Mouse (Mus musculus): ENCODE results near the gene Nobox. TPM values are rescaled to one million over a fixed set of nuclear protein-coding genes. Genes with fewer than 3 reads are reported as not detected.

The Nobox gene
- polyA plus RNA-seq (2016; fragmentation: Nextera tagmentation; extraction: Ambion mirVana): 0.17 TPM in 1 of 2 replicates, not detected in the other

DNA sequence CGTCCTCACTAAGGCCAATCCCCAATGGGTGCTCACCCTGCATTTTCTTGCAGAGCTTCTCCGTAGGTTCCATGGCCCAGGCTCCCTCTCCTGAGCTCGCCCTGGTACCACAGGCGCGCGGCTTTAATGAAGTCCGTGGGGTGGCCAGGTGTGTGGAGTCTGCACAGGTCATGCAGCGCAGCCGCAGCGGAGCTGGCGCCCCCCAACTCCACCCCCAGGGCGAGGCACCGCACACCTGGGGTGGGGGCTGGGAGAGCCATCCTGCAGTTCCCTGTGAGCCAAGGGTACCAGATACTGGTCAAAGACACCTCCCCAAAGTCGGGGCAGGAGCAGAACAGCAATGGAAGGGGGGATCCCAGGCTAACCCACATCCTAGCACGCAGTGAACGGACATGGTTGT lies at the start of gene Nobox:
Gene Nobox, minus strand, starts transcription at position 101 of the 400 bp plus-strand sequence.
- Histone ChIP-seq H3K36me3 (no peaks in the 10 kb centered on the region), H3K9me3 (replicated peaks) (no peaks in the 10 kb centered on the region), H3K4me1 (no peaks in the 10 kb centered on the region), H3K27me3 (replicated peaks) (no peaks in the 10 kb centered on the region), H3K27ac (no peak within 1 kb of the TSS), H3K4me3 (no peak within 1 kb of the TSS), H3K4me2 (no peak within 1 kb of the TSS), H3K9ac (no peak within 1 kb of the TSS)
- no peak for ATAC-seq
- 48% methylated on average over 16 of the region's 16 CpGs for WGBS (ENCODE audit: insufficient replicate concordance)

DNA sequence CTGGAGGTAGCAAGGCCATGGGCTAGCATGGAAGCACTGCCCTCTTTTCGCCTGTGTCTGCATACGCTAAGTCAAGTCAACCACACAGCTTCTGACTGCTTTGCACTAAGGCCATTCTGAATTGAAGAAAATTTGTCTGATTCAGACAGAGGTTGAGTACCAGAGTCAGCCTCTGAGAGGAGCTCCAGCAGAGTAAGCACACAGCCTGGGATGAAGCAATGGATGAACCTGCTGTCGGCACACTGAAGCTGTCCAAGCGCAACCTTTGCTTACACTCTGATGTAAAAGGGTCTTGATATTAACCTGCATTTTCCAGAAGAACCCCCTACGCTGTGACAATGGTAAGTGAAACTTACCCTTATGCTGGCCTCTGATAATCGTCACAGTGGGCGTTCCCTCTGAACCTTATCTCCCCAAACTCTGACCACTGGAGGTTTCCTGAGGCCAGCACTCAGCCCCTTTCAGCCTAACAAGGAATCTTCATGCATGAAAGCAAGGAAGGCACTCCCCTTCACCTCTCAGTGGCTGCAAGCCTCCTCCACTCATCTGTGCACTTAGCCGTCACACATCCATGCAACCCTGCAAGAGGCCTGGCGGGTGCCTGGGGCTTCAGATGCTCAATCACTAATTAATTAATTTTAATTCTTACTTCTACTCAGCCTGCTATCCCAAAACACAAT lies 45.3 kb upstream of the Nobox start:
- Histone ChIP-seq H3K4me3 (peak overlapping the region; percentile 4; the same call in 1 of the 2 replicates), H3K4me1 (peaks cover 16% of the 10 kb centered on the region), H3K9ac (no peak overlapping the region), H3K4me2 (peak overlapping the region; percentile 49), H3K27ac (no peak overlapping the region), H3K9me3 (replicated peaks) (no peaks in the 10 kb centered on the region), H3K36me3 (no peaks in the 10 kb centered on the region), H3K27me3 (replicated peaks) (no peaks in the 10 kb centered on the region)
- WGBS (ENCODE audit: insufficient replicate concordance): 29% methylated on average over 9 of the region's 9 CpGs
- ATAC-seq: peak; percentile 86

DNA sequence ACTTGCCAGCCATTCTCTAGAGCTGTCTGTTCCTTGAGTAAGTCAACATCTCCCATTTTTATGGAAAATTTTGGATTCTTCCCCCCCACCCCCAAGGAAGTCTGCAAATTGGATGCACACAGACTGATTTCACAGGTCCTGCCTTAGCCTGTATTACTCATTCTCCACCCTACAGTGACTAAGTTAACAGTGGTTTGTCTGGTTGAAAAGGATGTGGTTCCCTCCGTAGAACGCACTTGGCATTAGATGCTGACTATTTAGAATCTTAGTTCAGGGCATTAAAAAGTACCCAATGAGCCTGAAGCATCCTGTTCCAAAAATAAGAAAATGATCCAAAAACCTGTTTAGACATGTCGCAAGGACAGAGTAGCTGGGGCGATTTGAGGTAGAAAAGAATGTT lies 44.1 kb upstream of the Nobox start:
- Histone ChIP-seq H3K9me3 (replicated peaks) (no peaks in the 10 kb centered on the region), H3K9ac (no peak overlapping the region), H3K4me1 (peaks cover 16% of the 10 kb centered on the region), H3K4me2 (no peak overlapping the region), H3K4me3 (no peak overlapping the region), H3K27me3 (replicated peaks) (no peaks in the 10 kb centered on the region), H3K27ac (no peak overlapping the region), H3K36me3 (no peaks in the 10 kb centered on the region)
- 85% methylated on average over 4 of the region's 4 CpGs for WGBS (ENCODE audit: insufficient replicate concordance)
- ATAC-seq: no peak

DNA sequence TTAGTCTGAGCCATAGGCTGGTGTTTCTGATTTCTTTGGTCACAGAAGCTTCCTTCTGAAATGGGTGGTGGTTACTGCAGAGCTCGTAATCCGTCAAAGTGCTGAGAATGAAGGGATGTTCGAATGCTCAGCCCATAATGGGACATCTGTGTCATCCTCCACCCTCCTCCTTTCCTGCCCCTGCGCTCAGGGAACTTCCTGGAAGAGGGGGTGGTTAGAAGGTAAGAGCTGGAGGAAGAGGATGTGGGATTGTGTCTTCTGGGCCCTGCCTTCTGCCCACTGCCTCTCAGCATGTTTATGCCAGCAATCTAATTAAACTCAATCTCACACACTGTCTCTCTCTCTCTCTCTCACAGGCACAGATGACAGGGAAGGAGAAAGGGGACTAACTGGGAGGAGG lies 39.7 kb upstream of the Nobox start:
- 36% methylated on average over 4 of the region's 4 CpGs for WGBS (ENCODE audit: insufficient replicate concordance)
- H3K27ac ChIP-seq: no peak overlapping the region

DNA sequence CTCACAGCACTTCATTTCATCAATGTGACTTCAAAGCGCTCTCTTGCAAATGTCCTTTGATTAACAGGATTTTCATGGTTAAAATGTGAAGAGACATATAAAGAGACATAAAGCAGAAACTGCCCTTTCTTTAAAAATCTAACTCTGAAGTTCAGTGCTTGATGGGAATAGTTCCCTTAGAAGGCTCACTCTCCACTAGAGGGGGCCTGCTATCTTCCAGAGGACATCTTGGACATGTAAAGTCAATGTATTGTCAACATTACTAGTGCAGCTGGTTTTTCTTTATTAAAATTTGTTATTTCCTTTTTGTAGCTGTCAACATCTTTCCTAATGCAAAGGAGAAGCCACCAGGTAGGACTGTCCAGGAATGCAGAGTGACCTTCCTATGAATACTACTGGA lies 38.3 kb upstream of the Nobox start:
- no peak overlapping the region for H3K9ac ChIP-seq
- ATAC-seq: no peak
- 97% methylated on average over 1 of the region's 1 CpGs for whole genome bisulfite sequencing (ENCODE audit: insufficient replicate concordance)

More for the DNA sequence above, 39.7 kb upstream of the Nobox start:
- Histone ChIP-seq H3K9ac (no peak overlapping the region), H3K9me3 (replicated peaks) (no peaks in the 10 kb centered on the region), H3K4me1 (0 out of 2 replicates have a peak, but pooled peaks cover under 1% of the 10 kb centered on the region), H3K36me3 (no peaks in the 10 kb centered on the region), H3K4me3 (no peak overlapping the region), H3K27me3 (replicated peaks) (no peaks in the 10 kb centered on the region), H3K4me2 (no peak overlapping the region)
- ATAC-seq: no peak

DNA sequence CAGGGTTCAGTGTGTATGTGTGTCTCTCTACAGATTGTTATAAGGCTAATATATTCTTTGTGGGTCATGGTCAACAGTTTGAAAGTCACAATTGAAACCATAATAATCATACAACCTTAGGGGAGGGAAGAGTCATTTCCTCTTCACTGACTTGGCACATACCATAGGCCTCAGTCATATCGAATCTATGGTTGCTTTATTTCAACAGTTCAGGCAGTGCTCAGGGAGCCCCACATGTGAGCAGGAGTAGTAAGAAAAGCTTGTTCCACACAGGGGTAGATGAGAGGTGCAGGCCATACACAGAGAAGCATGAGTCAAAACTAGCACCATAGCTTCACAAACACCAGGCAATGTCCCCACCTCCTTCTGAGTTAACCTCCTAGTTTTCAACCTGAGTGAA lies 33.7 kb upstream of the Nobox start:
- H3K4me2 ChIP-seq: no peak overlapping the region
- no peaks in the 10 kb centered on the region for H3K27me3 ChIP-seq (replicated peaks)
- H3K27ac ChIP-seq: no peak overlapping the region
- WGBS (ENCODE audit: insufficient replicate concordance): 58% methylated on average over 1 of the region's 1 CpGs
- no peaks in the 10 kb centered on the region for H3K36me3 ChIP-seq
- H3K9me3 ChIP-seq (replicated peaks): no peaks in the 10 kb centered on the region
- no peaks in the 10 kb centered on the region for H3K4me1 ChIP-seq
- no peak overlapping the region for H3K9ac ChIP-seq
- no peak for ATAC-seq
- H3K4me3 ChIP-seq: no peak overlapping the region

More for the DNA sequence above, 38.3 kb upstream of the Nobox start:
- H3K36me3 ChIP-seq: no peaks in the 10 kb centered on the region
- no peaks in the 10 kb centered on the region for H3K9me3 ChIP-seq (replicated peaks)
- H3K27ac ChIP-seq: no peak overlapping the region
- H3K4me2 ChIP-seq: no peak overlapping the region
- H3K4me1 ChIP-seq: no peaks in the 10 kb centered on the region
- no peak overlapping the region for H3K4me3 ChIP-seq
- no peaks in the 10 kb centered on the region for H3K27me3 ChIP-seq (replicated peaks)

DNA sequence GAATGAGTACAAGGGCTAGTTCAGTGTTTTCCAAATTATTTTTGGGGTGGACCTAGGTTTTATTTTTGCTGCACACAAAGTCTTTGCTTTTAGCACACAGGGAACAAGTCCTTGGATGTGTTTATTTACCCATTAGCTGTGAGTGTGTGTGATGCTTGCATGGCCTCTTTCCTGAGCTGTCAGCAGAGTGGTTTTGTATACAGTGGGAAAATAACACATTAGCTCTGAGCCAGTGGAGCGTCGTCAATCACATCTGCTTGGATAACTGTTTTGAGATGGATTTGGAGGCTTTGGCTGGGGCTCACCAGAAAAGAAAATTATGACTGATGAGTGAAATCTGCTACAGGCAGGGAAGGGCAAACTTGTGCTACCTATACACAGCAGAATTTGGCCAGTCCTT lies 33.0 kb upstream of the Nobox start:
- H3K4me3 ChIP-seq: no peak overlapping the region
- H3K27me3 ChIP-seq (replicated peaks): no peaks in the 10 kb centered on the region
- WGBS (ENCODE audit: insufficient replicate concordance): 69% methylated on average over 2 of the region's 2 CpGs
- H3K9ac ChIP-seq: no peak overlapping the region
- 0 out of 2 replicates have a peak, but pooled peaks cover 3% of the 10 kb centered on the region for H3K4me1 ChIP-seq
- no peak overlapping the region for H3K4me2 ChIP-seq
- ATAC-seq: no peak
- no peak overlapping the region for H3K27ac ChIP-seq
- no peaks in the 10 kb centered on the region for H3K36me3 ChIP-seq
- H3K9me3 ChIP-seq (replicated peaks): no peaks in the 10 kb centered on the region

DNA sequence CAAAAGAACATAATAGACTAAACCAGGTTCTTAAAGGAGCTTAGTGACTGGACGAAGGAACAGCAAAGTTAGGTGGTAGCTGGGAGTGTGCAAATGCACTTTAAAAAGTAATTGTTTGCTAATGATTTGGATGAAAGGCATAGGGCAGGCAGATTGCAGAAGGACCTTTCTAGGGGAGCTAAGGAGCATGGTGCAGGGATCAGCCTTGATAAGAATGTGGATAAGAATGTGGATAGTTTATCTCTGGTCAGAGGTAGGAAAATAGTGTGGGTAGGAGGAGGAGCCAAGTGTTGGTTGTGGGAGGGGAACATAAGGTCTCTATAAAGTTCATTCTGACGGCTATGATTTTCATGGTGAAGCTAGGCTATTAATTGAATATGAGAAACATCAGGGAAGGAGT lies 29.4 kb upstream of the Nobox start:
- Histone ChIP-seq H3K9me3 (replicated peaks) (no peaks in the 10 kb centered on the region), H3K4me2 (no peak overlapping the region), H3K27me3 (replicated peaks) (no peaks in the 10 kb centered on the region), H3K4me1 (0 out of 2 replicates have a peak, but pooled peaks cover 3% of the 10 kb centered on the region), H3K9ac (no peak overlapping the region), H3K27ac (no peak overlapping the region), H3K36me3 (no peaks in the 10 kb centered on the region), H3K4me3 (no peak overlapping the region)
- ATAC-seq: no peak
- WGBS (ENCODE audit: insufficient replicate concordance): 44% methylated on average over 2 of the region's 2 CpGs

DNA sequence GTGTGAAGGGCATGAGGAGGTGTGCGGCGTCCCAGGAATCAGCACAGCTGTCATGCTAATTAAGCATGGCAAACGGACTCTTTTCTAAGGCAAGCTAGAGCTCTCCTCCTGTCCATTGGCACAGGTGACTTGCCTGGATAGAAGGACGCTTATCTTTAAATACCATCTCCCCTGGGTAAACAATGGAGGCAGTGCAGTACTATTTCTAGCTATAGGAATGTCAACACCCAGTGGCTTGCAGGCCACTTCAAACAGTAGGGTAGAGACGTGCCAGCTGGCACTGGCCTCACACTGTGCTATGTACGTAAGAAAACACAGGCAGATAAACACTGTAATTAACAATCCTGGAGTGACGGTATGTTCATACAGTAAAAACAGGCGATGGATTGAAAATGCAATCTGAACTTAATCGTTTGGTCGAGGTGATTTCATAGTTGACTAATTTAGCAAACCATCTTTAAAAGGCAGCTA lies 28.2 kb upstream of the Nobox start:
- no peaks in the 10 kb centered on the region for H3K27me3 ChIP-seq (replicated peaks)
- H3K4me3 ChIP-seq: no peak overlapping the region
- 0 out of 2 replicates have a peak, but pooled peaks have one; percentile 24 for ATAC-seq
- 51% methylated on average over 10 of the region's 10 CpGs for WGBS (ENCODE audit: insufficient replicate concordance)
- no peak overlapping the region for H3K27ac ChIP-seq
- H3K9ac ChIP-seq: no peak overlapping the region
- no peak overlapping the region for H3K4me2 ChIP-seq
- H3K4me1 ChIP-seq: 0 out of 2 replicates have a peak, but pooled peaks cover 3% of the 10 kb centered on the region
- H3K36me3 ChIP-seq: no peaks in the 10 kb centered on the region
- no peaks in the 10 kb centered on the region for H3K9me3 ChIP-seq (replicated peaks)

DNA sequence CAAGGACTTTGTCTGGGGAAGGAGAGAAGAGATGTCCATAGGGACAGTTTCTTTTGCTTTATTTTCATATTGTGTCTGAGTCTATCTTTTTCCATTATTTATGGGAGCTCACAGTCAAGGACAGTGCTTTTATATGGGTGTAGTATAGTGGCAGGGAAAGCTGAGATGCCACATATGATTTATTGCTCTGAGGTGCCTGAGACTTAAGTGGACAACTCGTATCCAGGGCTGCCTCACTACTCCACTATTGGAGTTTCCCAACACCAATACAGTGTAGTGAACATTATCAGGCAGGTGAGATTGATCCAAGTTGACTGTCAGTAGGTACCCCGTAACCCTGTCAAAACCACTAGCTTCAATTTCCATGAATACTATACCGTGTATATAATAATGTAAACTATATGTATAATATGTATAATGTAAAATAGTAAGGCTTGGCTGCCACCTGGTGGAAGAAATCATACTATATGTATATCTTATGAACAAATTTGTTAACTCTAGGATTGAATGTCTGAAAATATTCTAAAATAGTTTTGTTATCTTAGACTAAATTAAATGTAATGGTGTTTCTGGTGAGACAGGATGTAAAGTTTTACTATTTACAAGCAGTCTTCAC lies 26.4 kb upstream of the Nobox start:
- 58% methylated on average over 3 of the region's 3 CpGs for WGBS (ENCODE audit: insufficient replicate concordance)
- Histone ChIP-seq H3K9me3 (replicated peaks) (no peaks in the 10 kb centered on the region), H3K4me3 (no peak overlapping the region), H3K27ac (no peak overlapping the region), H3K4me1 (0 out of 2 replicates have a peak, but pooled peaks cover 3% of the 10 kb centered on the region), H3K27me3 (replicated peaks) (no peaks in the 10 kb centered on the region), H3K4me2 (no peak overlapping the region), H3K36me3 (no peaks in the 10 kb centered on the region), H3K9ac (no peak overlapping the region)
- ATAC-seq: no peak

DNA sequence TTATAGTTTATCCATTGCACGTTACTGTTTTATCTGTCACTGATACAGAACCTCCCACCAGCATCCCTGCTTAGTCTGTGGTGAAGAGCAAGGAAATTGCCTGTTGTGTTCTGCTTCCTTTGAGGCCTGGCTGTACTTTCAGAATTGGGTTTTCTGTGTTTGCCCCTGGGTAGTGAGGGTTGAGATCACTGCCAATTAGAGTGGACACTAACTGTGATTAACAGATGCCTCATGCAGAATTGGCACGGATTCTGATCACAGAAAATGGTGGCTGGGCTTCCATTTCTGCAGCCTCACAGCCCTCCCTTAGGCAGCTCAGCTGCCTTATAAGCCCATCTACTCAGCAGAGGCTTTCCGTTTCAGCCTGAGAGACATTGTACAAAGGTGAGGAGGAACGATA lies 24.1 kb upstream of the Nobox start:
- WGBS (ENCODE audit: insufficient replicate concordance): 67% methylated on average over 4 of the region's 4 CpGs
- H3K9ac ChIP-seq: no peak overlapping the region
- H3K27ac ChIP-seq: no peak overlapping the region
- H3K36me3 ChIP-seq: no peaks in the 10 kb centered on the region
- no peak overlapping the region for H3K4me2 ChIP-seq
- no peak for ATAC-seq
- no peak overlapping the region for H3K4me3 ChIP-seq
- H3K9me3 ChIP-seq (replicated peaks): no peaks in the 10 kb centered on the region
- H3K27me3 ChIP-seq (replicated peaks): no peaks in the 10 kb centered on the region
- 0 out of 2 replicates have a peak, but pooled peaks cover 3% of the 10 kb centered on the region for H3K4me1 ChIP-seq

DNA sequence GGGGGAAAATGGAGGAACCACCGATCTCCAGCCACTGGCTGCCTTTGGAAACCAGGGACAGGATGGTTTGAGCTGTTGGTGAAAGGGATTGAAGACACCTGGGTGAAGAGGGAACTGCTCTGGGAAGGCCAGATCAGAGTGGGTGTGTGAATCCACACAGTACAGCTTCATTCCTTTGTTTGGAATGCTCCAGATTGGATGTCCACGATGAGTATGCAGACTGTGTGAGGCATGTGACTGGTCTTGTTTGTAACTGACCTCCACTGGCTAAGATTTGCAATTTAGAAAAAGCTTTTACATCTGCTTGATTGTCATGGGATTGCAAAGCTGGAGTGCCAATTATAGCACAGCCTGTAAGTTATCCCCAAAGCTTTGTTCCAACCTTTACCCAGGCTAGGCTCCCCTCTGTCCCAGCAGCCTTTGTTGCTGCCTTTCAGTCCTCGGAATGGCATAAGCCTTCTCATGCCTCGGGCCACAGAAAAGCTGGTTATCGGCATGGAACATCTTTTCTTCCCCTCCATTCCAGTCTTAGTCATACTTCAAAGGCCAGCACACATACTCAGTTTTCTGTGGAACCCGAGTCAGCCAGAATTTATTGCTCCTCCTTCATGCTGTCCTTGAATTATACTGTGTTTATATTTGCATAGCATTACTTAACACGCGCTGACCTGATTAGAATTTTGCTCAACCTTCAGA lies 3.8 kb upstream of the Nobox start:
- H3K9ac ChIP-seq: no peak overlapping the region
- no peaks in the 10 kb centered on the region for H3K36me3 ChIP-seq
- H3K27me3 ChIP-seq (replicated peaks): no peaks in the 10 kb centered on the region
- H3K27ac ChIP-seq: no peak overlapping the region
- H3K9me3 ChIP-seq (replicated peaks): no peaks in the 10 kb centered on the region
- H3K4me2 ChIP-seq: no peak overlapping the region
- no peak for ATAC-seq
- no peaks in the 10 kb centered on the region for H3K4me1 ChIP-seq
- 63% methylated on average over 8 of the region's 8 CpGs for WGBS (ENCODE audit: insufficient replicate concordance)
- no peak overlapping the region for H3K4me3 ChIP-seq

Measured in liver, embryonic 12.5 days (tissue).